Mouse (Mus musculus) liver, embryonic 14.5 days (tissue): ENCODE measurements around the gene Klk1.

ENCODE experiments used
- CTCF ChIP-seq: IDR thresholded peaks from 2 replicates; pipeline ENCODE4 v1.5.1; 2016; ENCODE audit warnings: antibody characterized with exemption, low read depth, control low read depth
- EP300 ChIP-seq: IDR thresholded peaks from 2 replicates; pipeline ENCODE4 v1.6.1; 2016; ENCODE audit warnings: antibody characterized with exemption, low read depth

DNA sequence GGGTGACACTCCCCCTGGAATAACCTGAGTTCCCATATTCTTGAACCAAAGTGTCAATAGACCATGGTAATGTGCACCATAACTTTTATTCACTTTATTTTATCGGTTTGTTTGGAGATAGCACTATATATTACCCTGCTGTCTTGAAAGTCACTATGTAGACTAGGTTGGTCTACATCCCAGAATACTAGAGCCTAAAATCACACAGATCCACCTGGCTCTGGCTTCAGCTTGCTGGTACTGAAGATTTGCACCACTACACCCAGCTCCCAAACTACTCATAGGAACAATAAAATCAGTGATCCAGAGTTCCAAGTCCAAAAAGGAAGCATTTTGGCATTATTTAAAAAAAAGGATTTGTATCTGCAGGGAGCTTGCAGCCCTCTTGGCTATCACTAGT is 9.5 kb upstream of the Klk1 start, which contains the start of gene Klk1b5:
- TF ChIP-seq CTCF: no peak
- TF ChIP-seq EP300: no peak
